Mouse (Mus musculus) thymus, adult 2 months (tissue): ENCODE results near the gene Tmem132c. TPM values are rescaled to one million over a fixed set of nuclear protein-coding genes. Genes with fewer than 3 reads are reported as not detected.

ENCODE experiments used
- DNase-seq: peaks from one replicate; pipeline ENCODE4 v3.0.0; 2021
- H3K27ac ChIP-seq: fragments of 200-500 bp; 2 replicates; pipeline ENCODE4 v1.5.1; 2012; ENCODE audit warnings: low read length, control low read depth; ENCODE audit not compliant: control insufficient read depth, insufficient read depth
- H3K27me3 ChIP-seq: fragments of 200-500 bp; 2 replicates; pipeline ENCODE4 v1.6.1; 2012; ENCODE audit warnings: mild to moderate bottlenecking, low read length, moderate library complexity, mixed read lengths; ENCODE audit not compliant: control insufficient read depth, insufficient read depth
- H3K36me3 ChIP-seq: fragments of 200-500 bp; 2 replicates; pipeline ENCODE4 v1.6.1; 2012; ENCODE audit warnings: mild to moderate bottlenecking, low read length, moderate library complexity; ENCODE audit not compliant: control insufficient read depth, insufficient read depth
- H3K4me1 ChIP-seq: fragments of 200-500 bp; replicated peaks from 2 replicates; pipeline ENCODE4 v1.6.1; 2012; ENCODE audit warnings: low read length; ENCODE audit not compliant: control insufficient read depth, insufficient read depth
- H3K4me3 ChIP-seq: fragments of 200-500 bp; 2 replicates; pipeline ENCODE4 v1.5.1; 2012; ENCODE audit warnings: mild to moderate bottlenecking, low read length, control low read depth, moderate library complexity; ENCODE audit not compliant: control insufficient read depth, insufficient read depth
- CTCF ChIP-seq: fragments of 200-500 bp; IDR thresholded peaks from 2 replicates; pipeline ENCODE4 v1.5.1; 2012; ENCODE audit warnings: mild to moderate bottlenecking, control low read depth, low read length, moderate library complexity, borderline replicate concordance; ENCODE audit not compliant: control insufficient read depth, poor library complexity, insufficient read depth; ENCODE audit errors: extremely low read depth
- POLR2A ChIP-seq: fragments of 200-500 bp; IDR thresholded peaks from 2 replicates; pipeline ENCODE4 v1.6.1; 2012; ENCODE audit warnings: mild to moderate bottlenecking, low read length, control low read depth, moderate library complexity; ENCODE audit not compliant: control insufficient read depth, poor library complexity, insufficient read depth; ENCODE audit errors: extremely low read depth
- WGBS: fragments of 180-500 bp; shearing (Covaris S2); methylation state at CpG from one replicate; pipeline ENCODE4 v1.1.7; 2018; 5-methylcytosine and 5-hydroxymethylcytosine counted together
- polyA plus RNA-seq: library from polyadenylated mRNA; depleted of rRNA; stranded (reverse); fragments of >200 nt; gene quantifications from 2 replicates; pipeline ENCODE4 v1.2.3, GENCODE M21; 2012

Gene Tmem132c
- polyA plus RNA-seq, 1 experiment = 1.5 TPM

DNA sequence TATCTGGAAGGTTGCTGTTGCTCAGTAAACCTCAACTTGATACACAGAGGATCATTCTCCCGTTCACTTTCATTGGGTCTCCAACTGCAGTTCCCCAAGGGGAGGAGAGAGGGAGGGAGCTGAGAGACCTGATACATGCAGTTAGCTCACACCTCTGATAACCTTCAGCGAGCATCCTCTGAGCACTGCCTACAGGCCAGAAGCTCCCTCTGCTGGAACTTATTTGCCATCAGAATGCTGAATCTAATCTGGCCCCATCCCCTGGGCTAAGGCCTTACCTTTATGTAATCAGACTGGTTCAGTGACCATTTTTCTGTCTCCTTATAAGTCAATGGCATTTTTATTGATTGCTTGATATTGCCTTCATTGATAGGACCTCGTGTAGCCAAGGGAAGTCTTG lies 29.5 kb downstream of the Tmem132c start:
- 50% methylated on average over 3 of the region's 3 CpGs for WGBS
- DNase-seq = no peak
- Histone ChIP-seq H3K4me3 (no peak overlapping the region), H3K27ac (no peak overlapping the region), H3K27me3 (no peaks in the 10 kb centered on the region), H3K4me1 (no peaks in the 10 kb centered on the region), H3K36me3 (no peaks in the 10 kb centered on the region)
- TF ChIP-seq POLR2A = no peak
- no peak for TF ChIP-seq CTCF

DNA sequence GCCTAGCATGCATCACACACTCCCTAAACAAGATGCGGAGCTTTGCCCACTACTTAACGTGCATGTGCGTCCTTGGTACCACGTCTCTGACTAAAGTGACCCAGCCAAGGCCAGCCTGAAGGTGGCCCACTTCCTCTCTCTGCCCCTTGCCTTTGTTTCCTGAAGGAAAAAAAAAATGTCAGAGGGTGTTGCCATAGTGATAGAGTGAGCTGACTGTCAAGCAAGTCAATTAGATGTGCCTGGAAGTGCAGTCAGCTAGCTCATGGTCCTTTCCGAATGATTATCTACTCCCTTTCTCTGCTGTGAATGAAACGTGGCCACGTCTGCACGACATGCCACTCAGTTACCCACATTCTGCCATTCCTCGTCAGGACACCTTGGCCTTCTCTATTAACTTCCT lies 37.9 kb downstream of the Tmem132c start:
- H3K4me1 ChIP-seq = no peaks in the 10 kb centered on the region
- H3K27ac ChIP-seq = no peak overlapping the region
- H3K36me3 ChIP-seq = no peaks in the 10 kb centered on the region
- no peak overlapping the region for H3K4me3 ChIP-seq
- no peaks in the 10 kb centered on the region for H3K27me3 ChIP-seq
- 87% methylated on average over 9 of the region's 9 CpGs for WGBS
- no peak for DNase-seq
- TF ChIP-seq POLR2A = no peak
- TF ChIP-seq CTCF = no peak

DNA sequence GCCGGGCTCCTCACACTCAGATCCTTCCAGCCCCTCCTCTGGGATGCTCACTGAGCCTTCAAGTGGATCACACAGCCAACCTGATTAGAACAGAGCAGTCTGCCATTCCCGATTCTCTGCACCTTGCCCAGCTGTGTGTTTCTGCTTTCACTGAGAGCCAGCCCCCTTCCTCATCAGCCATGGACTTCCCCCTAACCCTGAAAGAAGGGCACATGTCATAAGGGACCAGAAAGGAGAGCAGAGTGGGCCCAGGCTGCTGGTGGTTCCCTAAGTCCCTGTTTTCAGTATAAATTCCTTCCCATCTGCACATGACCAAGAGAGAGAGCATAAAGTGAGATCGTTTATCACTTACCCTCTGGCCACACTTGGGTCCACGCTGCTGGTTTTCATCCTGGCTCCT lies 39.6 kb downstream of the Tmem132c start:
- no peak for DNase-seq

DNA sequence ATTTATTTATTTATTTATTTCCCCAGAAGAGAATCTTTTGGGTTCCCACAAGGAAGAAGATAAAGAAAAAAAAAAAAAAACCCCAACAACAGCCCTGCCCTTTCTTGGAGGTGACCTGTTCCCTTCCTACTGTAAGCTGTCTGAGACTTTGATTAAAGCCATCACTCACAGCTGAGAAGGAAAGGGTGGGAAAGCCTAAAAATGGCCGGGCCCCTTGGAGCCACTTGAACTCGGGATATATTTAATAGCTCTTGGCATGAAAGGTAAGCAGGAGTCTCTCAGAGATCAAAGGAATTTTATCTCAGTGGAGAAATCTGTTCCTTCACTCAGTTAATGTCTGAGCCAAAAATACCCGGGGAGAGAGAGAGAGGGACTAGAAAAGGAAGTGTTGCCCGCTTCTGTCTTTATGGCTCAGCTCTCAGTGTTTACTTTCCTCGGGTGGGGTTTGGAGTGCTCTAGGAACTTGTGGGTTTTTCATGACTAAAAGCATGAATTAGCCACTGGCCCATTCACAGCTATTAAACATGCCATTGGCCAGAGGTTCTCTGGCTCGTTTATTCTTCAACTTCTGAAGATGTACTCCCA lies 41.0 kb downstream of the Tmem132c start:
- no peak overlapping the region for H3K27ac ChIP-seq
- H3K27me3 ChIP-seq = no peaks in the 10 kb centered on the region
- H3K4me1 ChIP-seq = no peaks in the 10 kb centered on the region
- no peak for DNase-seq
- no peak overlapping the region for H3K4me3 ChIP-seq
- no peak for TF ChIP-seq POLR2A
- no peak for TF ChIP-seq CTCF
- H3K36me3 ChIP-seq = no peaks in the 10 kb centered on the region
- WGBS = 32% methylated on average over 6 of the region's 6 CpGs

More for the DNA sequence above, 39.6 kb downstream of the Tmem132c start:
- Histone ChIP-seq H3K27ac (no peak overlapping the region), H3K4me1 (no peaks in the 10 kb centered on the region), H3K36me3 (no peaks in the 10 kb centered on the region), H3K4me3 (no peak overlapping the region), H3K27me3 (no peaks in the 10 kb centered on the region)
- WGBS = 67% methylated on average over 4 of the region's 4 CpGs
- TF ChIP-seq POLR2A (no peak), CTCF (no peak)

DNA sequence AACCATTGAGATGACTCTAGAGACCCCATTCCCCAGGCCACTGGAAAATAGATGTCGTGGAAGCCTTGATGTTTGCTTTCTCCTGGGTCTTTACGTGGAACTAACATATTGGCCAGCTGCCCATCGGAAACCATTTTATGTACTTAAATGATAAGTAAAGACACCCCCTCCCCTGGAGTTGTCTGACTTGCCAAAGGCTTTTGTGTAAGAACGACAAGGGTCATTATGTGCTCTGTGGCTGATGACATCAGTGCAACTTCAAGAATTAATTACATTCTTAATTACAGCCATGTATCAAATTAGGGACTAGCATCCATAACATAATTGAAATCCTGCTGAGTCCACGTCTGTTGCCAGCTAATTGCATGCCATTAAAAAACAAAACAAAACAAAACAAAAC lies 45.3 kb downstream of the Tmem132c start:
- Histone ChIP-seq H3K27ac (no peak overlapping the region), H3K36me3 (no peaks in the 10 kb centered on the region), H3K4me3 (no peak overlapping the region), H3K27me3 (no peaks in the 10 kb centered on the region), H3K4me1 (no peaks in the 10 kb centered on the region)
- WGBS = 86% methylated on average over 5 of the region's 5 CpGs
- TF ChIP-seq CTCF (no peak), POLR2A (no peak)
- DNase-seq = no peak

DNA sequence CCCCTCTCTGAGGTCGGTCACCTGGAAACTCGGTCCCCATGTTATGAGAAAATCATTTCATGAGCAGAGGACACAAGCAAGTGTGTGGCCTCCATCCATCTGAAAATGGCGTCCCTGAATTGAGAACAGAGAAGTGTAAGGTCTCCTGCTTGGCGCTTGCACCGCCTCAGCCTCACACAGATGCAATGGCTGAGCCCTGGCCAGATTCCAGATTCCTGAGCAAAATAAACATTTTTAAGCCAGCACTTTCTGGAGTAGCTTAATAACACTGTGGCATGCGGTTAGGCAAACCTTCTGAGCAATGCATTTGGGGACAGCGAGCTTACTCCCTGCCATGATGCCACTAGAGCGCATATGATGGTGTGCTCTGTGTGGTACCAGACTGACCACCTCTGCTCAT lies 48.1 kb downstream of the Tmem132c start:
- TF ChIP-seq CTCF (no peak), POLR2A (no peak)
- 95% methylated on average over 8 of the region's 8 CpGs for WGBS
- DNase-seq = no peak
- no peak overlapping the region for H3K4me3 ChIP-seq
- H3K27me3 ChIP-seq = no peaks in the 10 kb centered on the region
- H3K4me1 ChIP-seq = no peaks in the 10 kb centered on the region
- no peaks in the 10 kb centered on the region for H3K36me3 ChIP-seq
- H3K27ac ChIP-seq = no peak overlapping the region
